Mouse (Mus musculus): ENCODE data around the gene Abhd17c.

- no peak for TF ChIP-seq POLR2A (IDR thresholded peaks at IDR 0.05; ENCODE audit: borderline replicate concordance, extremely low read depth, low read depth, low read length)
- TF ChIP-seq CTCF (IDR thresholded peaks at IDR 0.05; ENCODE audit: insufficient read depth, low read length), result no peak
Measured at GRCm38 (mm10) chr7:84073856-84074255, 77.8 kb downstream of the Abhd17c start.

Measured in lung, adult 2 months (tissue).